Mouse (Mus musculus): ENCODE data around the gene Spen. TPM values are rescaled to one million over a fixed set of nuclear protein-coding genes. Genes with fewer than 3 reads are reported as not detected.

The Spen gene
- total RNA-seq, 4 experiments from 2014 or later = 59.2 to 67.9 (median 66.9) TPM

GRCm38 (mm10) chr4:141423288-141423687 is 115.1 kb downstream of the Spen start:
- DNase-seq (ENCODE audit: low spot score in 2 of 2) = no peak

GRCm38 (mm10) chr4:141422841-141423240 is 115.6 kb downstream of the Spen start:
- no peak for DNase-seq (ENCODE audit: low spot score in 2 of 2)

GRCm38 (mm10) chr4:141421423-141421822 is 117.0 kb downstream of the Spen start:
- DNase-seq (ENCODE audit: low spot score in 2 of 2) = no peak

GRCm38 (mm10) chr4:141420886-141421285 is 117.5 kb downstream of the Spen start:
- DNase-seq (ENCODE audit: low spot score in 2 of 2) = no peak

GRCm38 (mm10) chr4:141420192-141420829 is 118.1 kb downstream of the Spen start, which contains the start of gene Hspb7:
Gene Hspb7 (plus strand): TSS chr4:141420779.
- no peak for DNase-seq (ENCODE audit: low spot score in 2 of 2)

GRCm38 (mm10) chr4:141419398-141420191 is 118.8 kb downstream of the Spen start:
- DNase-seq (ENCODE audit: low spot score in 2 of 2) = no peak

Other genes with a start within 250 kb of the Spen start
- 1 to 10 TPM; 1.3 to 2.7 (median 2.2) TPM for gene Epha2, start 237.4 kb downstream of the Spen start, total RNA-seq (2022)
- gene Fam131c, start 170.4 kb downstream of the Spen start, total RNA-seq (2022) = 1 to 10 TPM; 2.4 to 3.6 (median 2.8) TPM
- not detected for gene Clcnka, start 139.9 kb downstream of the Spen start, total RNA-seq (2022)
- not detected for gene Clcnkb, start 122.6 kb downstream of the Spen start, total RNA-seq (2022)
- under 1 TPM in 1 of 4 experiments, not detected in 3; 0.33 TPM for gene Hspb7, start 117.8 kb downstream of the Spen start, total RNA-seq (2022)
- gene Srarp, start 102.5 kb downstream of the Spen start, total RNA-seq (2022) = 1 to 10 TPM; 3.4 to 4.9 (median 3.6) TPM
- gene Zbtb17, start 93.9 kb downstream of the Spen start, total RNA-seq (2022) = 10 to 100 TPM; 27.6 to 35.4 (median 30.4) TPM
- gene Fblim1, start 67.5 kb upstream of the Spen start, total RNA-seq (2022) = 1 to 10 TPM in 2 of 4 experiments, under 1 TPM in 2; 0.39 to 4.4 (median 1.9) TPM
- gene Tmem82, start 80.0 kb upstream of the Spen start, total RNA-seq (2022) = under 1 TPM; 0.47 to 0.87 (median 0.54) TPM
- gene Slc25a34, start 85.2 kb upstream of the Spen start, total RNA-seq (2022) = 1 to 10 TPM; 2.9 to 4.5 (median 3.8) TPM
- 10 to 100 TPM; 89.6 to 98.5 (median 95.2) TPM for gene Plekhm2, start 126.3 kb upstream of the Spen start, total RNA-seq (2022)
- under 1 TPM in 2 of 4 experiments, not detected in 2; 0.43 to 0.47 TPM for gene Rsc1a1, start 147.0 kb upstream of the Spen start, total RNA-seq (2022)
- 10 to 100 TPM; 43.0 to 50.3 (median 46.2) TPM for gene Ddi2, start 184.8 kb upstream of the Spen start, total RNA-seq (2022)
- not detected for gene Agmat, start 208.1 kb upstream of the Spen start, total RNA-seq (2022)

All from layer of hippocampus, adult 8-10 months (tissue).